Mouse (Mus musculus) myocyte (in vitro differentiated cells): ENCODE measurements around the gene Hist1h3a. TPM values are rescaled to one million over a fixed set of nuclear protein-coding genes. Genes with fewer than 3 reads are reported as not detected.

ENCODE experiments used
- H3K27me3 ChIP-seq: one replicate; pipeline ENCODE4 v1.6.1; 2011; ENCODE audit not compliant: control insufficient read depth, insufficient read depth, insufficient read length
- H3K36me3 ChIP-seq: one replicate; pipeline ENCODE4 v1.6.1; 2011; ENCODE audit not compliant: control insufficient read depth, insufficient read depth
- H3K4me2 ChIP-seq: one replicate; pipeline ENCODE4 v1.6.1; 2011; ENCODE audit warnings: low read depth, control low read depth
- H3K4me3 ChIP-seq: one replicate; pipeline ENCODE4 v1.5.1; 2011; ENCODE audit warnings: mild to moderate bottlenecking, control low read depth, moderate library complexity
- H3K79me2 ChIP-seq: one replicate; pipeline ENCODE4 v1.6.1; 2011; ENCODE audit not compliant: control insufficient read depth, insufficient read depth
- H3ac ChIP-seq: one replicate; pipeline ENCODE4 v1.6.1; 2011; ENCODE audit not compliant: control insufficient read depth, insufficient read length
- CEBPB ChIP-seq: IDR thresholded peaks from 2 replicates; pipeline ENCODE4 v1.6.1; 2011; ENCODE audit warnings: mild to moderate bottlenecking, moderate library complexity; ENCODE audit not compliant: poor library complexity, insufficient read depth, severe bottlenecking
- E2F4 ChIP-seq: IDR thresholded peaks from one replicate; pipeline ENCODE4 v1.6.1; 2011; ENCODE audit warnings: mild to moderate bottlenecking, control low read depth, moderate library complexity; ENCODE audit not compliant: insufficient read depth
- MAX ChIP-seq: IDR thresholded peaks from one replicate; pipeline ENCODE4 v1.6.1; 2011; ENCODE audit warnings: low read depth, mild to moderate bottlenecking, control low read depth
- MYOD1 ChIP-seq, 3 experiments: IDR thresholded peaks; one replicate each; pipeline ENCODE4 v1.6.1; 2011; ENCODE audit warnings: control low read depth in 2 of 3, low read depth in 2 of 3, mild to moderate bottlenecking in 2 of 3, moderate library complexity in 1 of 3; ENCODE audit not compliant: insufficient read length in 2 of 3, control insufficient read depth in 1 of 3
- MYOG ChIP-seq, 3 experiments: IDR thresholded peaks; one replicate each; pipeline ENCODE4 v1.6.1; 2011; ENCODE audit warnings: control low read depth in 2 of 3, low read depth in 2 of 3, mild to moderate bottlenecking in 2 of 3; ENCODE audit not compliant: insufficient read length in 2 of 3, control insufficient read depth in 1 of 3, insufficient read depth in 1 of 3
- POLR2A ChIP-seq: IDR thresholded peaks from one replicate; pipeline ENCODE4 v1.6.1; 2011; ENCODE audit warnings: low read depth, mild to moderate bottlenecking, control low read depth, moderate library complexity; ENCODE audit not compliant: insufficient read length
- POLR2AphosphoS2 ChIP-seq: IDR thresholded peaks from one replicate; pipeline ENCODE4 v1.6.1; 2011; ENCODE audit warnings: low read depth, control low read depth; ENCODE audit not compliant: insufficient read length
- REST ChIP-seq: IDR thresholded peaks from one replicate; pipeline ENCODE4 v1.6.1; 2011; ENCODE audit warnings: mild to moderate bottlenecking, control low read depth, moderate library complexity; ENCODE audit not compliant: insufficient read depth, insufficient read length
- SRF ChIP-seq: IDR thresholded peaks from one replicate; pipeline ENCODE4 v1.6.1; 2011; ENCODE audit warnings: low read depth; ENCODE audit not compliant: control insufficient read depth, insufficient read length
- TCF12 ChIP-seq: IDR thresholded peaks from one replicate; pipeline ENCODE4 v1.6.1; 2011; ENCODE audit warnings: mild to moderate bottlenecking, control low read depth; ENCODE audit not compliant: poor library complexity, insufficient read depth, severe bottlenecking
- TCF3 ChIP-seq: IDR thresholded peaks from one replicate; pipeline ENCODE4 v1.6.1; 2011; ENCODE audit warnings: low read depth, control low read depth; ENCODE audit not compliant: insufficient read length
- USF1 ChIP-seq: IDR thresholded peaks from one replicate; pipeline ENCODE4 v1.6.1; 2011; ENCODE audit warnings: low read depth, mild to moderate bottlenecking, control low read depth, moderate library complexity
- polyA plus RNA-seq: library from polyadenylated mRNA; unstranded; fragments of >200 nt; fragmentation: generic; extraction: Trizol; gene quantifications from one replicate; pipeline ENCODE4 v1.2.1, GENCODE M21; 2012; ENCODE audit warnings: missing spikeins

Gene Hist1h3a
- polyA plus RNA-seq, 1 experiment: 1.3 TPM

- TF ChIP-seq MYOD1 (IDR thresholded peaks at IDR 0.05; ENCODE audit: control insufficient read depth in 1 of 3, insufficient read length in 2 of 3, low read depth in 2 of 3) (no peak), SRF (no peak), REST (no peak), USF1 (no peak), MYOG (IDR thresholded peaks at IDR 0.05; ENCODE audit: control insufficient read depth in 1 of 3, insufficient read depth in 1 of 3, insufficient read length in 2 of 3, low read depth in 2 of 3) (no peak), POLR2A (no peak), MAX (no peak), E2F4 (no peak), CEBPB (no peak), TCF12 (no peak), TCF3 (no peak), POLR2AphosphoS2 (no peak)
Observed at GRCm38 (mm10) chr13:23716261-23717042, 45.7 kb downstream of the Hist1h3a start.

More at GRCm38 (mm10) chr13:23716261-23717042, 45.7 kb downstream of the Hist1h3a start:
- Histone ChIP-seq H3K27me3 (no peaks in the 10 kb centered on the region), H3ac (no peak overlapping the region), H3K36me3 (no peaks in the 10 kb centered on the region), H3K4me3 (no peak overlapping the region), H3K79me2 (no peaks in the 10 kb centered on the region), H3K4me2 (no peak overlapping the region)

Other genes starting within 250 kb of the Hist1h3a start
- 21.5 TPM for gene Hist1h4h, start 231.3 kb downstream of the Hist1h3a start, polyA plus RNA-seq
- 24.4 TPM for gene Hist1h2af, start 228.5 kb downstream of the Hist1h3a start, polyA plus RNA-seq
- 3.3 TPM for gene Hist1h3g, start 227.0 kb downstream of the Hist1h3a start, polyA plus RNA-seq
- 1.1 TPM for gene Hist1h2bh, start 219.0 kb downstream of the Hist1h3a start, polyA plus RNA-seq
- 0.91 TPM for gene Hist1h3f, start 218.3 kb downstream of the Hist1h3a start, polyA plus RNA-seq
- gene Hist1h4f, start 210.7 kb downstream of the Hist1h3a start, polyA plus RNA-seq: 4.1 TPM
- gene Hist1h1d, start 209.1 kb downstream of the Hist1h3a start, polyA plus RNA-seq: 0.65 TPM
- gene Hist1h3e, start 200.0 kb downstream of the Hist1h3a start, polyA plus RNA-seq: 1.7 TPM
- 4.5 TPM for gene Hist1h2ae, start 191.2 kb downstream of the Hist1h3a start, polyA plus RNA-seq
- gene Hist1h2bg, start 191.0 kb downstream of the Hist1h3a start, polyA plus RNA-seq: 7.8 TPM
- gene Hist1h2bf, start 188.2 kb downstream of the Hist1h3a start, polyA plus RNA-seq: 2.1 TPM
- 1.6 TPM for gene Hist1h2ad, start 188.0 kb downstream of the Hist1h3a start, polyA plus RNA-seq
- gene Hist1h3d, start 186.6 kb downstream of the Hist1h3a start, polyA plus RNA-seq: 2.5 TPM
- 1.8 TPM for gene Hist1h4d, start 180.8 kb downstream of the Hist1h3a start, polyA plus RNA-seq
- 4.3 TPM for gene Hist1h2be, start 141.3 kb downstream of the Hist1h3a start, polyA plus RNA-seq
- 4.7 TPM for gene Hist1h1e, start 139.8 kb downstream of the Hist1h3a start, polyA plus RNA-seq
- gene Hist1h2ac, start 78.4 kb downstream of the Hist1h3a start, polyA plus RNA-seq: 1.3 TPM
- gene Hist1h2bc, start 78.2 kb downstream of the Hist1h3a start, polyA plus RNA-seq: 113 TPM
- 0.05 TPM for gene Hist1h1t, start 66.6 kb downstream of the Hist1h3a start, polyA plus RNA-seq
- 0.56 TPM for gene Hist1h4c, start 63.9 kb downstream of the Hist1h3a start, polyA plus RNA-seq
- 5.1 TPM for gene Hfe, start 51.5 kb downstream of the Hist1h3a start, polyA plus RNA-seq
- 273 TPM for gene Hist1h1c, start 23.6 kb downstream of the Hist1h3a start, polyA plus RNA-seq
- gene Hist1h3c, start 16.8 kb downstream of the Hist1h3a start, polyA plus RNA-seq: 2.5 TPM
- 1.3 TPM for gene Hist1h2bb, start 15.7 kb downstream of the Hist1h3a start, polyA plus RNA-seq
- 2.1 TPM for gene Hist1h2ab, start 11.3 kb downstream of the Hist1h3a start, polyA plus RNA-seq
- 1.3 TPM for gene Hist1h3b, start 10.1 kb downstream of the Hist1h3a start, polyA plus RNA-seq
- gene Hist1h4b, start 5.4 kb downstream of the Hist1h3a start, polyA plus RNA-seq: 5.5 TPM
- gene Hist1h4a, start 1.2 kb downstream of the Hist1h3a start, polyA plus RNA-seq: 4.2 TPM
- 0.98 TPM for gene Hist1h1a, start 1.3 kb upstream of the Hist1h3a start, polyA plus RNA-seq
- not detected for gene Trim38, start 7.5 kb upstream of the Hist1h3a start, polyA plus RNA-seq
- not detected for gene Slc17a2, start 44.6 kb upstream of the Hist1h3a start, polyA plus RNA-seq
- gene Slc17a3, start 77.0 kb upstream of the Hist1h3a start, polyA plus RNA-seq: not detected
- not detected for gene Slc17a1, start 105.4 kb upstream of the Hist1h3a start, polyA plus RNA-seq
- gene Slc17a4, start 152.6 kb upstream of the Hist1h3a start, polyA plus RNA-seq: 0.02 TPM
- gene Hist1h2ba, start 171.8 kb upstream of the Hist1h3a start, polyA plus RNA-seq: not detected
- gene Hist1h2aa, start 172.1 kb upstream of the Hist1h3a start, polyA plus RNA-seq: not detected
- gene Scgn, start 228.8 kb upstream of the Hist1h3a start, polyA plus RNA-seq: not detected